Mouse (Mus musculus): ENCODE results near the gene Gm21725. TPM values are rescaled to one million over a fixed set of nuclear protein-coding genes. Genes with fewer than 3 reads are reported as not detected.
"Not testable (repeated sequence)": the region's sequence is repeated elsewhere in the genome, so short reads cannot be mapped to it uniquely, and the experiment has no call there.

Gene Gm21725
- polyA plus RNA-seq (2015; fragmentation: Nextera tagmentation; extraction: Ambion mirVana), result not detected in 2 replicates

GRCm38 (mm10) chrY:13348963-13349362 is at the start of gene Gm21725:
Gm21725 (minus strand) TSS chrY:13349063.
- H3K9me3 ChIP-seq (replicated peaks); ATAC-seq (replicated peaks; ENCODE audit: insufficient number of reproducible peaks, insufficient read depth, low FRiP score, low read depth); H3K36me3 ChIP-seq; H3K4me3 ChIP-seq; H3K4me2 ChIP-seq; H3K4me1 ChIP-seq (replicated peaks); H3K9ac ChIP-seq; H3K27ac ChIP-seq; H3K27me3 ChIP-seq: not testable (repeated sequence)
- WGBS, result no CpG with 5 or more reads among the region's 3 CpGs

Other genes starting within 250 kb of the Gm21725 start
- gene Gm21891, start 215.6 kb downstream of the Gm21725 start, polyA plus RNA-seq (2015; fragmentation: Nextera tagmentation; extraction: Ambion mirVana), result not detected in 2 replicates
- gene Gm21425, start 187.1 kb downstream of the Gm21725 start, polyA plus RNA-seq (2015; fragmentation: Nextera tagmentation; extraction: Ambion mirVana), result not detected in 2 replicates
- not detected in 2 replicates for gene Gm21828, start 125.1 kb downstream of the Gm21725 start, polyA plus RNA-seq (2015; fragmentation: Nextera tagmentation; extraction: Ambion mirVana)
- not detected in 2 replicates for gene Gm21440, start 96.7 kb downstream of the Gm21725 start, polyA plus RNA-seq (2015; fragmentation: Nextera tagmentation; extraction: Ambion mirVana)
- not detected in 2 replicates for gene Gm21454, start 96.6 kb downstream of the Gm21725 start, polyA plus RNA-seq (2015; fragmentation: Nextera tagmentation; extraction: Ambion mirVana)
- not detected in 2 replicates for gene Gm21866, start 116.5 kb upstream of the Gm21725 start, polyA plus RNA-seq (2015; fragmentation: Nextera tagmentation; extraction: Ambion mirVana)
- gene Gm20773, start 145.0 kb upstream of the Gm21725 start, polyA plus RNA-seq (2015; fragmentation: Nextera tagmentation; extraction: Ambion mirVana), result not detected in 2 replicates

Data from heart, embryonic 15.5 days (tissue).